Mouse (Mus musculus): Measurements from ENCODE around the gene Slc35f1.
"Not testable (repeated sequence)": the region's sequence is repeated elsewhere in the genome, so short reads cannot be mapped to it uniquely, and the experiment has no call there.

Slc35f1 gene

DNA sequence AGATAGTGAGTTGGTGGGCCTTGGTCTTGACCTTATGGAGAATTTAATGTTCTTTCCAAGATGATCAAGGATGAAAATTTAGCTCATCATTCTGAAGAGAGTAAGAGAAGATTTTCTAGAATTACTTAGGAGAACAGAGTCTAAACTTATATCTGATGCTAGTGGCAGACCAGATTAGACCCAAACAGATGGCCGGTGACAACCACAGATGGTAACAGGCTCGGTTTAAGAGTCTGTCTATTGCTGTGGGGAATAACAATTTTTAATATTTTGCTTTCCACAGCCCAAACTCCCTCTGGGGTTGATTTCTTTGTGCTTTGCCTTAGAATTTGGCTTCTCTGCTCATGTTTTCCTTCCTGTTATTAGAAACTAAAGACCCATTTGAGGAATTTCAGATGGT lies 96.7 kb downstream of the Slc35f1 start:
- no peak for DNase-seq (ENCODE audit: extremely low spot score)

DNA sequence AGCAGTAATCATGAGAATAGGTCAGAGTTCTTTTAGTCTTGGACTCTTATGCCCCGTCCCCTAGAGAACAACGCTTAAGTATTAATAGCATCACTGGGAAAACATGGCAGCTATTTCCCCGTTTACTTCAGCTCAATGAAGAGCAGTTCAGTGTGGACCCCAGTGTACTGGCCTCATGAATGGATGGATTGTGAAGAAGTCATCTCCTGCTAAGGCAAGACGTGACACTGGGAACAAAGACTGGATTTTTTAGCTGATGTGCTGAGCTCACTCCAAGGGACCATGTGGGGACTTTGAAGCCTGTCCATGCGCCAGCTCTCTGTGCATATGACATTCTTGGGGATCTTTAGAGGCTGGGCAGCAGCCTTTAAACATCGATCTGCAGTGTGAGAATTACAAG lies 101.2 kb downstream of the Slc35f1 start:
- DNase-seq (ENCODE audit: extremely low spot score): no peak

DNA sequence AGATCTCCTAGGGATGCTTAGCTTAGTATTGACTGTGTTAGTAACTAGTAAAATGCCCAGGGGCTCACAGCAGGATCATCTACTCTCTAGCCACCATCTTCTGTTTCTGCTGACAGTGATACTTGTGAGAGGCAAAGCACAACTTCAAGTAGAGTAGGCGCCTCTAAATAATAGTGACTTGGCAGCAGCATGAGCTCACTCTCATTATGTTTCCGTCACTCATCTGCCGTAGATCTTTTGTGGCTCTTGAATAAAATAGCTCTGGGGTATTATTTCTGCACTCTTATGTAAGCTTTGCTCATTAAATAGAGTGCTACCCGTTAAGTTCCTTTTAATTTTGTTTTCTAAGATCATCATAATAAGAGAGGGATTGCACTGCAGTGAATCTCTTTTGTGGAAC lies 107.1 kb downstream of the Slc35f1 start:
- no peak for DNase-seq (ENCODE audit: extremely low spot score)

DNA sequence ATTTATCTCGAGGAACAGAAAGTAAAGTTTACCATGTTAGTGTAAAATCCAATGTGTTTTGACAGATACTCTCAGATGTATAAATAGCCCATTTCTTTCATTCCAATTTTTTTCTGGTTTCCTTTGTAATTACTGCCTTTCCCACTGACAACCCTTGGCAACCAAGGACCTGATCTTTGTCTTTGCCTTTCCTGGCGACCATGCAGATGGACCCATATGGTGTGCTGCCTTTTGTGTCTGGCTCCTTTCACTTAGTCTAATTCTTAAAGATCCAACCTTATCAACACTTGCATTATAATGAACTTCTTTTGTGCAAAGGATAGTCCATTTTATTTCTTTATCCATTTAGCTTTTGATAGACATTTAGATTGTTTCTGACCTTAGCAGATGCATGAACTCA lies 117.5 kb downstream of the Slc35f1 start:
- no peak for DNase-seq (ENCODE audit: extremely low spot score)

DNA sequence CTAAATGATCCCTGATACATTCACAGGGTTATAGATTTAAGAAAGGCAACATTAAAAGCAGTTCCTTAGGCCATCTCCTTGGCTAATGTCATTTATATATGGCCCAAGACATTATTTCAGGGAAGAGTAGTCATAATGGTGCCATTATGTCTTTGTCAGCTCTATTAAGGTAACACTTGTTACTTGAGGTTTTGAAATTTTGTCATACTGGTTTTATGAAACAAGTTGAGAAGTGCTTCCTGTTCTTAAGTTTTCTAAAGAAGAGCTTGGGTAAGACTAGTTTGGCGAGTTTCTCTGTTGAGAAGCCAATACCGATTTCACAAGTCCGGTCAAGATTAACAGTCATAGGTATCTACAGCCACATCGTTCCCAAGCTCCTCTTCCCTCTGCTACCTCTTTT lies 122.5 kb downstream of the Slc35f1 start:
- no peak for DNase-seq (ENCODE audit: extremely low spot score)

DNA sequence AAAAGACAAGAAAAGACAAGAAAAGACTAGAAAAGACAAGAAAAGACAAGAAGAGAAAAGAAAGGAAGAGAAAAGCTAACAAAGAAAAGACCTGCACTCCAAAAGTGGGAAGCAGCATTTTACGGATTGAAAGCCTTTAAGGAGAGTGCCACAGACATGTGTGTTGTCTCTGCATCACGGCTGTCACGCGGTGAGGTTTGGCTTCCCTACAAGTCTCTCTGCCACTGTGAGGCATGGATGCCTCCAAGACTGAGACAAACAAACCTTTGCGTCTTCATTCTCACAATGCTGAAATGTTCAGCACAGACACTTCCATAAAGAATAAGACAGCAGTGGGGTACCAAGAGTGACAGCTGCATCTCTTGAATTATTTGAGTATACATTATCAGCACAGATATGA lies 124.0 kb downstream of the Slc35f1 start:
- no peak for DNase-seq (ENCODE audit: extremely low spot score)

DNA sequence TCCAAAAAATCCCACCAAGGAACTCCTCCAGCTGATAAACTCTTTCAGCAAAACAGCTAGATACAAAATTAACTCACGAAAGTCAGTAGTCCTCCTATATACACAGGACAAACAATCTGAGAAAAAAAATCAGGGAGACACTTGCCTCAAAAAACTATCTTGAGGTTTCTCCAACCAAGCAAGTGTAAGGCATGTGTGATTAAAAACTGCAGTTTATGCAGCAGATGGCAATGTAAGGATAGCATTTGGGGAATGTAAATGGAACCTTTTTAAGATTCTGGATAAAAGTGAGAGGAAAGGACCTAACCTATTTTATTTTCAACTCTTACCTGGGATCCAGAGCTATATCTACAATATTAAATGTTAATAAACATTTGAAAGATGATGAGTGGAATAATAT lies 129.3 kb downstream of the Slc35f1 start:
- no peak for DNase-seq (ENCODE audit: extremely low spot score)

DNA sequence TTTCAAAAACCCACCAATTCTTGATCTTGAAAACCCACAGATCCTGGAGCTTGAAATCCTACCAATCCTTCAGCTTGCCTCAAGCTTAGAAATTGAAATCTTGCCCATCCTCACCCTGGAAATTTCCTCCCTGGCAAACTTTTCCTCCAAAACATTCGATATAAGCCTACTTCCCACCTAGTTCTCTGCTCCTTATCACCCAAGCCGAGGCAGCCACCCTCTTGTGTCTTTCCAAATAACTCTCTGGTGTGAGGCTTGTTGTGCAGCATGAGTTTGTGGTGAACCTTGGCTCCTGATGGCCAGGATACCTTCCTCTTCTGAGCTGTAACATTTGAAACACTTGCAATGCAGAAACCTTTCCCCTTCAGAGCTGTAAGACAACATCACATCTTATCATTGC lies 132.6 kb downstream of the Slc35f1 start:
- DNase-seq (ENCODE audit: extremely low spot score): no peak

DNA sequence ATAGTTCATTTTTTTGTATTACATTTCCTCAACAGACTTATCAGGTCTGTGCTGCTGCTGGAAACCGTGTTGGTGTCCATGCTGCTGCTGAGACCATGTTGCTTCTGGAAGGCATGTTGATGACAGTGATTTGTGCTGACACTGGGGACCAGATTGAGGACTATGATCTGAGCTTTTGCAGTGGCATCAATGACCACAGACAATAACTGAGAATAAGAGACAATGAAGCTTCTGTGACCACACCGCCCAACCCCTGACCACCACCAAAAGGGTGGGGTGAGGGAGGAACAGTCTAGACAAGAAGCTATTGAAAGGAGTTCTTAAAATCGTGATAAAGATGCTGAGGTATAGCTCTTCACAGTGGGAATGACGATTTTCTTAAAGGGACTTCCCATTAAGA lies 135.4 kb downstream of the Slc35f1 start:
- DNase-seq (ENCODE audit: extremely low spot score): no peak

DNA sequence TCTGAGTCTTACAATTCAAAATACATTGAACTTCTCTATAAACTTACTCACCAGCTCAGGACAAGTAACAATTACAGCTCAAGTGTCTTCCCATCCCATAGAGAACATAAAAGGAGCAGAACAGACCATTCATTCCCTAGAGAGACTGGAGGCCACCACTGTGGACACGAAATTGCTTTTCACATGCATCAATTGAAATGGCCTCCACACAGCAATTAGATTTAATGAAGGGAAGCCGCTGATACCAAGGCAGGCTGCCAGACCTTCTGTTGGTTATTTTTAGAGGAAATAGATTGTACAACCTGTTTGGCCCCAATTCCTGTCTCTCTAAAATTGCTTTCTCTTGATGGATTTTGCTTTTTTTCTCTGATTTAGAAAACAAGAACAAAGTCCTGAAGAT lies 150.5 kb downstream of the Slc35f1 start:
- DNase-seq (ENCODE audit: extremely low spot score): no peak

DNA sequence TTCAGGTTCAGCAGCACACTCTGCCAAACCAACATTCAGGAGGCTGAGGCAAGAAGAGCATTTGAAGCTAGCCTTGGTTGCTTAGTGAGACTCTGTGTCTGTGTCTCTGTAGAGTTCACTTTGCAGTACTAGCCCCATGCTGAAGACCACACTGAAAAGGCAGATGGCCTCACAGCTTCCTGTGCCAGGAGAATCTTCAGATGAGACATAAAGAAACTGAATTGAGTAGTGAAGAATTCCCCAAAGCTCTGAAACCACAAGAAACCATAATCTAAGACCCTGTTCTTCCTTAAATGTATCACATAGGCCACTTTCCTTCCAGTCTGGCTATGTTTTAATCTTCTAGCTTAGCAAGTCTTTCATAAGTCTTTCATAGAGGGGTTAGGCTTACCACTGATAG lies 161.7 kb downstream of the Slc35f1 start:
- no peak for DNase-seq (ENCODE audit: extremely low spot score)

DNA sequence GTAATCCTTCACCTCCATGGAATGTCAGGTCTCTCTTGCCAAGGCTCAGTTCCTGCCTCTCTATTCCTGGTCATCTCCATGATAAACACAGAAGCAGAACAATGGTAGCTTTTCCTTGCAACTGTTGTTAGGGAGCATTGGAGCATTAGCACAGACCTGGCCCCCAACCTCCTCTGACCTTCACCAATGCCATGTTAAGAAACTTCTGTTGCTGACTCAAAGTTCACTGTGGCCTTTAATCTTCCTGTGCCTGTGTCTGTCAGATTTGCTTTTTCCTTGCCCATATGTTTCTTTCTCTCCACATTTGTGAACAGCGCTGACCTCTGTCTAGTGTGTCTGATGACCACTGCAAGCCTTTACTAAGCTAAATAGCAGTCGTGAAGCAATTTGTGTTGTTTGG lies 170.5 kb downstream of the Slc35f1 start:
- no peak for DNase-seq (ENCODE audit: extremely low spot score)

DNA sequence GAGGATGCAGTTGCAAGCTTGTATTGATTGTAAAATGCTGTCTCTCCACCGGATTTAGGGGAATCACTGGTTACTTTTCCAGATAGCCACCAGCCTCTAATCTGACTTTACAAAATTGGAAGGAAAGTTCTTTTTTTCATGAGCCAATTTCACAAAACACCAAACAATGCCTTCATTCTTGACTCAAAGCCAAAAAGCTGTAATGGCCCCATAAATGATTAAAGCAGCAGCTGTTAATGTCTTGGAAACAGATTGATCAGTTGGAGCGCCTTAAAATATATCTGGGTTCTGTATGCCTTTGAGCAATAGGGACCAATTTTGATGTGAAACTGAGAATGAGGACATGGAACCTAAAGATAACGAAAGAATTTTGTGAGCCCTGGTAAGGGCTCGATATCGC lies 174.6 kb downstream of the Slc35f1 start:
- DNase-seq (ENCODE audit: extremely low spot score): no peak

DNA sequence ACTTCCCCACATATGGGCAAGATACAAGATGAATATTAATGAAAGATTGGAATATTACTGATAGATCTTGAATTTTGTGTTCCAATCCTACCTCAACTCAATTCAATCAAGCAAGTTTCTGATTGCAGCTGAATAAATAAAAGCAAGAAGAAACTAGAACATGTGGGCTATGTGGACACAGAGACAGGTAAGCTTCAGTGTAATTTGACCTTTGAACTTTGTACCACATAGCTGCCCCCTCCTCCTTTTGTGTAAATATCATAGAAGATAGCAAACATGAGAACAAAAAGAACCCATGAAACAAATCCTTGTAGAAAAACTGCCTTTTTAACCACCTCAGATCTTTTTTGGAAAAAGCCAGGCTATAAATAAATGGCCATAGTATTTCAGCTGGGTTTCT lies 180.8 kb downstream of the Slc35f1 start:
- no peak for DNase-seq (ENCODE audit: extremely low spot score)

DNA sequence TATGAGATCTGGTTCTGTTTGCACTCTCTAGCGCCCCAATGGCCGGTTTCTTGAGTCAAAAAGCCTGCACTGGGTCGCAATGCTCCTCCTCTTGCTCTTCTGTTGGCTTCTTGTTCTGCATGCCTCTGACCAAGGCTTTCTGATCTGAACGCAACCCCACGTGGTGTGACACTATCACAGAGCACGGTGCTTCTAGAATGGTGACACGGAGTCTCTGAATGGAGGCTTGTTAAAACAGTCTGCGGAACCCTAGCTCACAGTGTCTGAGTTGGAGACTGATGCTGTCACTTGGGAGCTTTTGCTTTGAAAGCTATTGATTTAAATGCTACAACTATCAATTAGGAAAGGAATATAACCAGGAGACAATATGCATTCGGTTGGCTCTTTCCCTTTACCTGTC lies 183.8 kb downstream of the Slc35f1 start:
- no peak for DNase-seq (ENCODE audit: extremely low spot score)

DNA sequence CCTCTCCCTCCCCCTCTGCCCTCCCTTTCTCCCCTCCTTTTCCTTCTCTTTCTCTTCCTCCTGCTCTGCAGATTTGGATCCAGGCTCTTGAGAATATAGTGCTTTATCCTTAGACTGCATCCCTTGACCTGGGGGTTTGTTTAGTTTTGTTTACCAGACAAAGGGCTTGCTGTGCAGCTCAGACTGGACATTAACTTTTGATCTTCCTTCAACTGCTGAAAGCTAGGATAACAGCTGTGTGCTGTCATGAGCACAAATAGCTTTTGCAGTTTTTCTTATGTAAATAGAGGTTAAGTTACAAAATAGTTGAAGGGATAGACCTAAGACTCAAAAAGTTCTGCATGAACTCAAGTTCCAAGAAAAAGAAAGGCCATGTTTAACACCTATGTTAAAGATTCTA lies 184.4 kb downstream of the Slc35f1 start:
- no peak for DNase-seq (ENCODE audit: extremely low spot score)

DNA sequence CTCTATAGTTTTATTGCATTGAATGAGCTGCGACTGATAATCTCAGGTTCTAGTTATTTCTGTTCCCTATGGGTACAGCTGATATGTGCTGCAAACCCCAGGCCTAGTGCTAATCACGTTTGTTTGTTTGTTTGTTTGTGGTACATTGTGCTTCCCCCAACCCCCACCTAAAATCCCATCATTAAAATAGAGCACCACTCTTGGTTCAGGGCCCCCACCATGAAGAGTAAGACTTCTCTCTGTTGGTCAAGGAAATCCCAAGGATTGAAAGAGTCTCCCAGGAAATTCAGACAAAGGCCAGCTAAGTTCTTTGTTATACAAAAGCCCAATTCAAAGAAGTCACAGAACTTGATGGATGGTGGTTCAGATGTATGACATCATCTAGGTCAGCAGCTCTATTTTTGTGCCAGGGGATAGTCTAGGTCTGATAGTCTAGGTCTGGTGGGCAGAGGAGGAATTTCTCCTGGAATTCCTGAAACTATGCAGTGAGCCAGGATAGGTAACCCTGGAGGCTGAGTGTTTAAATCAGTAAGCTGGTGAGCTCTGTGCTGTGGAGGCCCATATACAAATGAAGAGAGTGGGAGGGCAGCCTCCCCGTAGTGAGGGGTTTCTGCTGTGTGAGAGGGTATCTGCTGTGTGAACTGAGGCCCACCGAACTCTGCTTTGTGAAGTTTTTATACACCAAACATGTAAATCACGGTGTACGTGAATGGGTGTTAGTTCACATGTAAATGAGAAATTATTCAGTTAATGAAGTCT lies 187.1 kb downstream of the Slc35f1 start:
- DNase-seq (ENCODE audit: extremely low spot score): no peak

DNA sequence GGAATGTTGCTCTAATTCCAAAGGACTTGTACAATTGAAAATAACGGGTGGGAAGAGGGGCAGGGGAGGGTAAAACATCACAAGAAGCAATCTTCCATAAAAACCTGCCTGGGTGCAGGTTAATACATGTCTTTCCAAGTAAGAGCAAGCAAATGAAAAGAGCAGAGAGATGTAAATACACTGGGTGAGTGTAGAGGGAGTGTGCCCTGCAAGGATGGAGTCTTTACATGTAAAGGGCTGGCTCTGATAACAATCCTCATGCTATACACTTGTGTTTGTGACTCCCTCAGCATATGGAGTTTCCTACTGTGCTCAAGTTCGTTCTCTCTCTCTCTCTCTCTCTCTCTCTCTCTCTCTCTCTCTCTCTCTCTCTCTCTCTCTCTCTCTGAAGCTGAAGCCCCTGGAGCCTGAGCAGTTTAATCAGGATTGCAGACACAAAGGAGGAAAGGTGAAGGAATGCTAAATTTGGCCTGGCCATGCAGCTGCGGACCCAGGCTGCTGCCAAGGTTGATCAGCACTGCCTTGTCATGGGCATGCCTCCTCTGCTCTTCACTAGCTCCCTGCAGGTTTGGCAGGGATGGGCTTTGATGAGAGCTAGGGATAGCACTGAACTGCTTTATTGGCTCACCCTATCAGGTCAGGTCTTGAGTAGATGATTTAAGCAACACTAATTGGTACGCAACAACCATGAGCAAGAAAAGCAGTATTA lies 187.9 kb downstream of the Slc35f1 start:
- DNase-seq (ENCODE audit: extremely low spot score): no peak

DNA sequence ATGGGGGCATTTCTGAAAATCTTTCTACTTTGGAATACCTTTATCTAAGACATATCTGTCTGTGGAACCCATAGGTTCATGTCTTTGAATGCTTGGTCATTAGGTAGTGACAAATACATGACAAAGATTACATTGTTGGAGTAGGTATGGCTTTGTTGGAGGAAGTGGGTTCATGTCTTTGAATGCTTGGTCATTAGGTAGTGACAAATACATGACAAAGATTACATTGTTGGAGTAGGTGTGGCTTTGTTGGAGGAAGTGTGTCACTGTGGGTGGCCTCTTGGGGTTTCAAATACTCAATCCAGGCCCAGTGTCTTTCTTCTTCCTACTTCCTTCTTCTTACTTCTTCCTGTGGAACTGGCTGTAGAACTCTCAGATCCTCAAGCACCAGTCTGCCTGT lies 206.4 kb downstream of the Slc35f1 start:
- DNase-seq (ENCODE audit: extremely low spot score): not testable (repeated sequence)

DNA sequence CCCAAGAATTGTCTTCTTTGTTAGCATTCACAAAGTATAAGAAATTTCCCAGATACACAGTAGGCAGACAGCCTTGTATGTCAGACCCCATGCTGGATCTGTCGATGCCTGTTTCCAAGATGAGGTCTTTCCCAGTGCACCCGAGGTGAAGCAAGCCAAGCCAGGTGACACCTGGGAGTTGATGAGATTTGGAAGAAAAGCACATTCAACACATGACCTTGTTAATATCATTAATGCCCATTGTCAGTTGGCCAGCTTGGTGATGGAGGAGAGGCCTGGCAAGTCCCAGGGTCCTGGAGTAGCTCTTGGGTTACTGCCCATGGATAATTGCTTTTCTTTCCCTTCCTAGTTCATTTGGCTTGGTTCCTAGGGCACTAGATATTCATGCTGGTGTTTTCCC lies 214.6 kb downstream of the Slc35f1 start:
- DNase-seq (ENCODE audit: extremely low spot score): no peak

DNA sequence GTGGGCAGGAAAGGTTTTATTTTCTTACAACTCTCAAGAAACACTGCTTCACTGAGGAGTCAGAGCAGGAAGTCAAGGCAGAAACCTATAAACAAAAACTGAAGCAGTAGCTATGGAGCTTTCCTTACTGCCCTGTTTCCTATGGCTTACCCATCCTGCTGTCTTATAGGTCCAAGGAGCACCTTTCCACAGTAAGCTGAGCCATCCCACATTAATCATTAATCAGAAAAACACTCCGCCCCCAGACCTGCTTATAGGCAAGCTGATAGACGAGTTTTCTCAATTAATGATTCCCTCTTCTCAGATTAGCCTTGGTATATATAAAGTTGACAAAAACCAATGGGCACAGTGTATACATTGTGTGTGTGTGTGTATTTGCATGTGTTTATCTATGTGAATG lies 221.4 kb downstream of the Slc35f1 start:
- DNase-seq (ENCODE audit: extremely low spot score): no peak

DNA sequence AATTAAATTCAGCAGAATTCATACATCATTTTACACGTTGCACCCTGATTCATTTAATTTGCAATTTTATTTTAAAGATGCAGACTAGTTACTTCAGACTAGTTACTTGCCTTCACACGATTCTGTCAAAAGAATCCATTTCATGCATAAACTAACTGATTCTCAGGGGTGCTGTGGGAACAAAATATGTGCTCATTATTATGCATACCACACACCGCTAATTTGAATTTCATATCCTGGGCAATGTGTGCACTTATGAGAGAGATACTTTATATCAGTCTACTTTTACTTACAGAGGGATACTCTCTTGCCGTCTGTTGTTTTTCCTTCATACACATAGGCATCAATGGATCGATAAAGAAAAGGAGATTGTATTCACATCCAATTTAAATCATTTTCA lies 228.4 kb downstream of the Slc35f1 start:
- DNase-seq (ENCODE audit: extremely low spot score): no peak

DNA sequence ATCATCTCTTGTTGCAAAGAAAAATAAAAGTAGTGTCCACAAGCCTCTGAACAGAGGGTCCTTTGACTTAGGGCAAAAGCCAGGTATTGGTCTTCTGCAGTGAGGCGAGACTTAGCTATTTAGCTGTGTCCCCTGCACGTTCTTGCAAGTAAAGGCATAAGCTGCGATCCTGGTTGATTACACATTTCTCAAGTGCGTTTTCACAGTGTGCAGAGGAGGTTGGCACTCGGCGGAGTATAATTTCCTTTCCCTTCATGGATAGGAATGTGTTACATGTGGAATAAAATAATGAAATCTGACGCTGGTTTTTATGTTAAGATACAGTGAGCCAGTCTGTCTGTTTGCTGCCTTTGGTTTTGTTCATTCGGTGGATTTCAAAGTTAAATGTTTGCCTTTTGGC lies 232.8 kb downstream of the Slc35f1 start:
- no peak for DNase-seq (ENCODE audit: extremely low spot score)

DNA sequence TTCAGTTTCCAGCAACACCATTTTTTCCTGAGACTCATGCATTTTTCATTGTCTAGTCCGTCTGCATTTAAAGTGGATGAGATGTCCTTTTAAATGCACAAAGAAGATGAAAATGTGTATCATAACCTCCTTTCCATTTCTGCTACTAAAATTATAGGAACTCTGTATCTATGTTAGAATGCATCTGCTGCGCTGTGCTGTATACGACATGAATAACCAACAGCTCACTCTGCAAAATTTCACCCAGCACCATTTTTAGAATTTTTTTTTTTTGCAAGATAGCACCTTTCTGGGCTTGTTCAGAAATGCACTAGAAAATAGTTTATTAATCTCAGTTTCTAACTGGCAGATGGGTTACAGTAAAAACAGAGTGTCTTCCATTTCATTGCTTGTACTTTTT lies 236.0 kb downstream of the Slc35f1 start:
- no peak for DNase-seq (ENCODE audit: extremely low spot score)

Measured in embryo, embryonic 9.5 days (tissue).